Mouse (Mus musculus) small intestine, adult 2 months (tissue): ENCODE data around the gene Acsl3.

Experiments
- CTCF ChIP-seq: fragments of 200-500 bp; IDR thresholded peaks from 2 replicates; pipeline ENCODE4 v1.5.1; 2012; ENCODE audit warnings: low read depth, mild to moderate bottlenecking, control low read depth, inconsistent platforms, low read length, moderate library complexity, mixed read lengths; ENCODE audit not compliant: insufficient replicate concordance, insufficient read length; ENCODE audit errors: extremely low read depth
- POLR2A ChIP-seq: fragments of 200-500 bp; IDR thresholded peaks from 2 replicates; pipeline ENCODE4 v1.6.1; 2012; ENCODE audit warnings: low read depth, mild to moderate bottlenecking, control low read depth, inconsistent platforms, low read length, moderate library complexity

- TF ChIP-seq CTCF: no peak
- no peak for TF ChIP-seq POLR2A
Measured at GRCm38 (mm10) chr1:78657021-78657629, 500 bp upstream of the Acsl3 start.
